Mouse (Mus musculus) embryonic facial prominence, embryonic 15.5 days (tissue): Measurements from ENCODE around the gene Rtl10. TPM values are rescaled to one million over a fixed set of nuclear protein-coding genes. Genes with fewer than 3 reads are reported as not detected.

ENCODE experiments used
- ATAC-seq: fragments of 200-750 bp; cut with Nextera tagmentation; 2 replicates; pipeline ENCODE4 v1.8.0; 2017; ENCODE audit warnings: low read depth, moderate TSS enrichment; ENCODE audit not compliant: insufficient number of reproducible peaks, low FRiP score, low TSS enrichment
- H3K27ac ChIP-seq: fragments of 300-500 bp; sonication (generic); replicated peaks from 2 replicates; pipeline ENCODE4 v1.5.1; 2015; ENCODE audit warnings: mild to moderate bottlenecking, inconsistent platforms
- H3K27me3 ChIP-seq: fragments of 300-500 bp; sonication (generic); 2 replicates; pipeline ENCODE4 v1.6.1; 2015; ENCODE audit warnings: inconsistent platforms
- H3K36me3 ChIP-seq: fragments of 300-500 bp; sonication (generic); 2 replicates; pipeline ENCODE4 v1.6.1; 2015; ENCODE audit warnings: mild to moderate bottlenecking, inconsistent platforms
- H3K4me1 ChIP-seq: fragments of 300-500 bp; sonication (generic); 2 replicates; pipeline ENCODE4 v1.6.1; 2015; ENCODE audit warnings: inconsistent platforms
- H3K4me2 ChIP-seq: fragments of 300-500 bp; sonication (generic); replicated peaks from 2 replicates; pipeline ENCODE4 v1.6.1; 2015; ENCODE audit warnings: mild to moderate bottlenecking, inconsistent platforms
- H3K4me3 ChIP-seq: fragments of 300-500 bp; sonication (generic); replicated peaks from 2 replicates; pipeline ENCODE4 v1.5.1; 2015; ENCODE audit warnings: mild to moderate bottlenecking, inconsistent platforms
- H3K9ac ChIP-seq: fragments of 300-500 bp; sonication (generic); 2 replicates; pipeline ENCODE4 v1.6.1; 2015; ENCODE audit warnings: inconsistent platforms
- H3K9me3 ChIP-seq: fragments of 300-500 bp; sonication (generic); replicated peaks from 2 replicates; pipeline ENCODE4 v1.6.1; 2016; ENCODE audit warnings: inconsistent platforms
- WGBS: fragments of 180-500 bp; shearing (Covaris S2); methylation state at CpG from one replicate; pipeline ENCODE4 v1.1.7; 2015; 5-methylcytosine and 5-hydroxymethylcytosine counted together
- polyA plus RNA-seq: library from polyadenylated mRNA; unstranded; fragments of >200 nt; fragmentation: Nextera tagmentation; extraction: Ambion mirVana; gene quantifications from 2 replicates; pipeline ENCODE4 v1.2.1, GENCODE M21; 2015

The Rtl10 gene
- polyA plus RNA-seq, 1 experiment from 2014 or later: 3.5 TPM

- Histone ChIP-seq H3K4me2 (no peak overlapping the region), H3K27me3 (no peaks in the 10 kb centered on the region), H3K4me3 (no peak overlapping the region), H3K27ac (no peak overlapping the region), H3K4me1 (peaks cover 24% of the 10 kb centered on the region), H3K9me3 (no peaks in the 10 kb centered on the region), H3K36me3 (no peaks in the 10 kb centered on the region), H3K9ac (no peak overlapping the region)
- WGBS: 85% methylated on average over 3 of the region's 3 CpGs
- ATAC-seq: no peak
Measured at GRCm38 (mm10) chr16:18482431-18482830, 16.3 kb upstream of the Rtl10 start.

DNA sequence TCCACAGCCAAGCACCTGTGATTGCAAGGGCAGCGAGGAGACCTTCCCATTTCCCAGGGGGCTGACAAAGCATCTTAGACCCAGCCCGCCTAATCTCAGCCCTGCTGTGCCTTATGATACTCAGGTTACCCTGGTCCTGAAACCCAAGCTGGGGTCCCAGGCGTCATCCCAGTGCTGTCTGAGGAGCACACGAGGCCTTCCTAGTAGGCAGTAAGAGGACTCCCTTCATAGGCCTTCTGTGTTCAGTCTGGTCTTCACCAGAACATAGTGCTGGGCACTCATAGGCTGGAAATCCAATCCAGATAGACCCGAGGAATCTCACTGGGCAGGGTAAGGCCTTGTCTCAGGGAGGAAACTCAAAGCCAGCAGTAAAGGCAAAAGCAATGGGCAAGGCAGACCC, 14.9 kb upstream of the Rtl10 start:
- WGBS: 53% methylated on average over 5 of the region's 5 CpGs
- Histone ChIP-seq H3K9me3 (no peaks in the 10 kb centered on the region), H3K4me3 (no peak overlapping the region), H3K27ac (no peak overlapping the region), H3K9ac (no peak overlapping the region), H3K4me1 (peaks cover 24% of the 10 kb centered on the region), H3K27me3 (no peaks in the 10 kb centered on the region), H3K4me2 (no peak overlapping the region), H3K36me3 (no peaks in the 10 kb centered on the region)
- no peak for ATAC-seq

DNA sequence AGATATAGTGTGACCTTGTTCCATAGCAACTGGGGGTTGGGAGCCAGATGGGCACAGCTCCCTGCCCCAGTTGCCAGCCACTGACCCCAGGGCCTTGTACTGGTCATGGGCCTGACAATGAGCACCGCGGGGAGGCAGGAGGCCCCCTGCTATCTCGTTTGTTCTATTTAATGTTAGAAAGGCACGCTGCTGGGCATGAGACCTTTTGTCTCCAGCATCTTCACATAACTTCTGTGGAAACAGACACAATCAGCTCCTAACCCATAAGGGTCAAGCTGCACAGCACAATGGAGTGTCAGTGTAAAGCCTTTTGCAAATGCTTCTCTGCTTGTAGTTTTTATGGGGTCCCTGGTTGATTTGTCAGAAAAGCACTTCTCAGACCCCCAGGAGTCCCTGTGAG, 14.3 kb upstream of the Rtl10 start:
- no peak overlapping the region for H3K4me2 ChIP-seq
- no peaks in the 10 kb centered on the region for H3K27me3 ChIP-seq
- no peak for ATAC-seq
- H3K36me3 ChIP-seq: no peaks in the 10 kb centered on the region
- no peaks in the 10 kb centered on the region for H3K9me3 ChIP-seq
- 0 out of 2 replicates have a peak overlapping the region, but pooled peaks have one; percentile 17 for H3K27ac ChIP-seq
- no peak overlapping the region for H3K4me3 ChIP-seq
- no peak overlapping the region for H3K9ac ChIP-seq
- 41% methylated on average over 4 of the region's 4 CpGs for WGBS
- H3K4me1 ChIP-seq: peaks cover 22% of the 10 kb centered on the region

DNA sequence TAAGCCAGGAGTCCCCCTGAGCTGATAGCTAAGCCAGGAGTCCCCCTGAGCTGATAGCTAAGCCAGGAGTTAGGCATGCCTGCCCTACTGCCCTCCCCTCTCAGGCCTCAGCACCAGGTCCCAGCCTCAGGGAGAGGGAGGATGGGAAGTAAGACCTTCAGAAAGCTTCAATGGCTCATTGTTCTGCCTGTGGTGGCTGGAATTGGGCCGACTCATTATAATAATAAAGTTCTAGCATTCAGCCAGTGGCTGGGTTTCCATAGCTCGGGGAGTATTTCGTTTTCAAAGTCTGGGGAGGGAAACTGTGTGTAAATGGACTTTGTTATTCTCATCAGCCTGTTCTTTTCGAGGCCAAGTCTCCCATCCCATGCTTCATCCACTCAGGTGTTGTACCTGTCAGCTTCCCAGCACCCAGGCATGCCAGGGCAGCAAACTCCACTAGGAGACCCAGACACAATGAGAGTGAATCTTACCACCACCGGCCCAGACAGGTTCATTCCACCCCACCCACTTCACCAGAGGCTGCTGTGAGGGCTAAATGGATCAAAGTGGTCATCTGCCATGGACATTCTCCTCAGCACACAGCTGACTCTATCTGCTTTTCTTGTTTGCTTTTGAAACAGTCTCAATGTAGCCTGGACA, 13.8 kb upstream of the Rtl10 start:
- Histone ChIP-seq H3K27ac (0 out of 2 replicates have a peak overlapping the region, but pooled peaks have one; percentile 17), H3K36me3 (no peaks in the 10 kb centered on the region), H3K9ac (no peak overlapping the region), H3K4me1 (peaks cover 17% of the 10 kb centered on the region), H3K9me3 (no peaks in the 10 kb centered on the region), H3K4me2 (no peak overlapping the region), H3K27me3 (no peaks in the 10 kb centered on the region), H3K4me3 (no peak overlapping the region)
- WGBS: 31% methylated on average over 5 of the region's 5 CpGs
- ATAC-seq: no peak

- no peak overlapping the region for H3K9ac ChIP-seq
- ATAC-seq: no peak
- H3K36me3 ChIP-seq: no peaks in the 10 kb centered on the region
- H3K4me3 ChIP-seq: no peak overlapping the region
- H3K4me2 ChIP-seq: no peak overlapping the region
- no peaks in the 10 kb centered on the region for H3K9me3 ChIP-seq
- H3K4me1 ChIP-seq: 0 out of 2 replicates have a peak, but pooled peaks cover 6% of the 10 kb centered on the region
- H3K27ac ChIP-seq: no peak overlapping the region
- no peaks in the 10 kb centered on the region for H3K27me3 ChIP-seq
- WGBS: 98% methylated on average over 2 of the region's 2 CpGs
Measured at GRCm38 (mm10) chr16:18486126-18486525, 12.6 kb upstream of the Rtl10 start.

GRCm38 (mm10) chr16:18490281-18490680, 8.4 kb upstream of the Rtl10 start:
- Histone ChIP-seq H3K36me3 (no peaks in the 10 kb centered on the region), H3K9me3 (no peaks in the 10 kb centered on the region), H3K4me2 (no peak overlapping the region), H3K4me3 (no peak overlapping the region), H3K27me3 (no peaks in the 10 kb centered on the region), H3K4me1 (no peaks in the 10 kb centered on the region), H3K27ac (no peak overlapping the region), H3K9ac (no peak overlapping the region)
- no peak for ATAC-seq
- WGBS: 89% methylated on average over 3 of the region's 3 CpGs

GRCm38 (mm10) chr16:18490894-18491293, 7.8 kb upstream of the Rtl10 start:
- WGBS: 74% methylated on average over 1 of the region's 1 CpGs
- H3K27me3 ChIP-seq: no peaks in the 10 kb centered on the region
- no peak overlapping the region for H3K4me3 ChIP-seq
- no peak for ATAC-seq
- H3K36me3 ChIP-seq: no peaks in the 10 kb centered on the region
- no peaks in the 10 kb centered on the region for H3K4me1 ChIP-seq
- H3K9ac ChIP-seq: no peak overlapping the region
- no peak overlapping the region for H3K27ac ChIP-seq
- no peak overlapping the region for H3K4me2 ChIP-seq
- H3K9me3 ChIP-seq: no peaks in the 10 kb centered on the region

DNA sequence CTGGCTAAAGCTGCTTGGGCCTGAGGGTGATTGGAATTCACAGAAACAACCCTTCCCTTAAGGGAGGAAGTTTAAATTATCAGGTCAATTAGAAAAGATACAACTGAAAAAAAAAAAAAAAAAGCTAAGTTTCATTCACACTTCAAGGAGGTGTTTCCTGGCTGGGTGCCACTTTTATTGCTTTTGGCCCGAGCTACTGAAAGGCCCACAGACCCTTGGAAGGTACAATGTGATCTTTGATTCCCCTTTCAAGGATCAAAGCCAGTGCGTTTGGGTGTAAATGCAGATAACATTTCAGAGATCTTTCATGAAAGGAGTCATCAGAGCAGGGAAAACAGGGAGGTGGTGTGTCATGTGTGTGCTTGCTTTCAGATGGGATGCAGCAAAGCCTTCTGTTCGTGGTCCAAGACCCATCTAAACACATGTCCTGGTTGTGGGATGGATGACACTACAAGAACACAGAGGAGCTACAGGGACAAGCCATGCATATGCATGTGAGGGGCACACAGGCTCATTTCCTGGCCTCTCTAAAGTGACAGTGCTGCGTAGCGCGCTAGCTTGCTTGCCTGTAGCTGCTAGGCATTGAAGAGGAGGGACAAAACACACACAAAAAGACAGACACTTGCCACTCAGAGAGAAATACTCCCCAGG, 711 bp upstream of the Rtl10 start:
- Histone ChIP-seq H3K9ac (peak overlapping the region; percentile 69), H3K27me3 (no peaks in the 10 kb centered on the region), H3K36me3 (peaks cover 14% of the 10 kb centered on the region), H3K4me1 (peaks cover 26% of the 10 kb centered on the region), H3K4me3 (peak overlapping the region; percentile 62), H3K27ac (peak overlapping the region; percentile 91), H3K9me3 (no peaks in the 10 kb centered on the region), H3K4me2 (peak overlapping the region; percentile 84)
- 9% methylated on average over 6 of the region's 6 CpGs for WGBS
- ATAC-seq: peak; percentile 30; the same call in 1 of the 2 replicates

GRCm38 (mm10) chr16:18498996-18499395, 295 bp downstream of the Rtl10 start:
- Histone ChIP-seq H3K9ac (peak overlapping the region; percentile 69), H3K9me3 (no peaks in the 10 kb centered on the region), H3K27me3 (no peaks in the 10 kb centered on the region), H3K4me1 (peaks cover 26% of the 10 kb centered on the region), H3K4me3 (peak overlapping the region; percentile 62), H3K4me2 (peak overlapping the region; percentile 84), H3K36me3 (peaks cover 14% of the 10 kb centered on the region), H3K27ac (peak overlapping the region; percentile 91)
- ATAC-seq: no peak
- under 1% methylated on average over 22 of the region's 24 CpGs for WGBS

- Histone ChIP-seq H3K36me3 (peaks cover 14% of the 10 kb centered on the region), H3K9ac (peak overlapping the region; percentile 4; the same call in 1 of the 2 replicates)
Measured at GRCm38 (mm10) chr16:18501531-18501930, 2.8 kb downstream of the Rtl10 start.

GRCm38 (mm10) chr16:18503566-18504342, 5.1 kb downstream of the Rtl10 start:
- Histone ChIP-seq H3K4me3 (no peak overlapping the region), H3K4me1 (peaks cover 21% of the 10 kb centered on the region), H3K9me3 (no peaks in the 10 kb centered on the region), H3K9ac (no peak overlapping the region), H3K4me2 (no peak overlapping the region), H3K36me3 (peaks cover 14% of the 10 kb centered on the region), H3K27me3 (no peaks in the 10 kb centered on the region), H3K27ac (no peak overlapping the region)
- no peak for ATAC-seq
- WGBS: 76% methylated on average over 14 of the region's 14 CpGs

More at GRCm38 (mm10) chr16:18501531-18501930, 2.8 kb downstream of the Rtl10 start:
- H3K4me1 ChIP-seq: peaks cover 26% of the 10 kb centered on the region
- no peak overlapping the region for H3K4me3 ChIP-seq
- no peak overlapping the region for H3K4me2 ChIP-seq
- WGBS: 91% methylated on average over 6 of the region's 6 CpGs
- ATAC-seq: no peak
- H3K27me3 ChIP-seq: no peaks in the 10 kb centered on the region
- no peaks in the 10 kb centered on the region for H3K9me3 ChIP-seq
- H3K27ac ChIP-seq: no peak overlapping the region
